Mouse (Mus musculus): ENCODE data around the gene Mx1. TPM values are rescaled to one million over a fixed set of nuclear protein-coding genes. Genes with fewer than 3 reads are reported as not detected.

Mx1 gene
- not detected in 2 replicates for polyA plus RNA-seq (2014; fragmentation: Nextera tagmentation; extraction: Ambion mirVana)

DNA sequence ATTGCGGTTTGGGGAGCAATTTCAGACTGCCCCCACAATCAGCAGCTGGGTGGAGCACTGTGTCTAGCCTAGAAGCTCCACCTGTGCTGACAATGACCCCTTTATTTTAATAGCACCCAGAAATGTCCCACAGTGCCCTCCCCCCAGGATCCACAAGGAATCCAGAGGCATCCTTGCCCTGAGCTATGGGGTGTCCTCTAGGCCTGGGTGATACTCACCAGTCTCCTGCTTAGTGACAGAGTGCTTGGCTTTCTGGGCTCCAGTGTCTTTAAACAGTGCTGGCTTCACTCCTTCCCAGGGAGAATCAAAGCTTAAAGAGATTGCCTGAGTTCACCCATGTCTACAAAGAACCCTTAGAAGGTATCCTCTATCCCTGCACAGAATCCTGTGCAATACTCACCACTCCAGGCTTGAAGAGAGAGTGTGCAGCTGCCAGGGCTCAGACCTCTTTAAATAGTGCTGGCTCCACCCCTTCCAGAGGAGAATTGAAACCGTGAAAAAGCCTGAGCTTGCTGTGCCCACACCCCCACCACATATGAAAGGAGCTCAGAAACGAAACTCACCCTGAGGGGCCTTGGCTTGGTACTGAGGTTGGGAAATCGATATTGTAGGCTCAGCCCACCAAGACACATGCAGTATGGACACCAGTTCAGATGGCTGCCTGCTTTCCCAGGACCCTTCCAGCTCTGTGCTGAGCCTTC is at the start of gene Mx1:
TSS of gene Mx1 (minus strand) at position 427 of the 701 bp plus-strand sequence.
- ATAC-seq (ENCODE audit: low read depth), result no peak
- 40% methylated on average over 4 of the region's 4 CpGs for WGBS
- H3K9ac ChIP-seq (replicated peaks; ENCODE audit: low read depth, low read length), result no peak within 1 kb of the TSS

DNA sequence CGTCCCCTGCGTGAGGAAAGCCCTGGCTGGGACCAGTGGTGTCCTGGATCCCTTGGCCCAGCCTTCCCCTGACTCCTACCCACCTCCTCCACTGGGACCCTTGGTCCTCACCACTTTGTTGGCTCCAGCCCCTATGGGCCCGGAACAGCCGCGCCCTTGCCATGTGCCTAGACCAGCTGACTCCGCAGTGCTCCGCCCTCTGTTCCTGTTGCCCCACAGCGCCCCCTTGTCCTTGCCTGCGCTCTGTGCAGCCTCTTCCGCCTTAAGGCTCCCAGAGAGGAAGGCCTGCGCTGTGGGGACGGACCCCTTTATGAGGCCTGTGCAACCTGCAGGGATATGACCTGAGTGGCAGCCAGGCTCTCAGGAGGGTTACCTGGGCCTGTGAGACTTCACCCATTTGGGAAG is 49.6 kb upstream of the Mx1 start:
- no peak overlapping the region for H3K4me2 ChIP-seq (ENCODE audit: low read depth, low read length)
- H3K27ac ChIP-seq (ENCODE audit: low read depth, low read length), result no peak overlapping the region
- H3K4me3 ChIP-seq (ENCODE audit: low read depth, low read length), result no peak overlapping the region
- H3K36me3 ChIP-seq (ENCODE audit: control insufficient read depth, insufficient read depth, low read length), result no peaks in the 10 kb centered on the region
- no peaks in the 10 kb centered on the region for H3K4me1 ChIP-seq (ENCODE audit: control insufficient read depth, insufficient read depth, low read length)
- ATAC-seq (ENCODE audit: low read depth), result no peak
- H3K9ac ChIP-seq (replicated peaks; ENCODE audit: low read depth, low read length), result no peak overlapping the region
- no peaks in the 10 kb centered on the region for H3K9me3 ChIP-seq (ENCODE audit: control insufficient read depth, low read length)
- H3K27me3 ChIP-seq (ENCODE audit: control insufficient read depth, insufficient read depth, low read length), result no peaks in the 10 kb centered on the region
- WGBS, result 85% methylated on average over 12 of the region's 12 CpGs

More for the DNA sequence above, at the start of gene Mx1:
- Histone ChIP-seq H3K4me1 (ENCODE audit: control insufficient read depth, insufficient read depth, low read length) (no peaks in the 10 kb centered on the region), H3K4me3 (ENCODE audit: low read depth, low read length) (no peak within 1 kb of the TSS), H3K36me3 (ENCODE audit: control insufficient read depth, insufficient read depth, low read length) (no peaks in the 10 kb centered on the region), H3K9me3 (ENCODE audit: control insufficient read depth, low read length) (no peaks in the 10 kb centered on the region), H3K4me2 (ENCODE audit: low read depth, low read length) (no peak within 1 kb of the TSS), H3K27me3 (ENCODE audit: control insufficient read depth, insufficient read depth, low read length) (no peaks in the 10 kb centered on the region), H3K27ac (ENCODE audit: low read depth, low read length) (no peak within 1 kb of the TSS)

DNA sequence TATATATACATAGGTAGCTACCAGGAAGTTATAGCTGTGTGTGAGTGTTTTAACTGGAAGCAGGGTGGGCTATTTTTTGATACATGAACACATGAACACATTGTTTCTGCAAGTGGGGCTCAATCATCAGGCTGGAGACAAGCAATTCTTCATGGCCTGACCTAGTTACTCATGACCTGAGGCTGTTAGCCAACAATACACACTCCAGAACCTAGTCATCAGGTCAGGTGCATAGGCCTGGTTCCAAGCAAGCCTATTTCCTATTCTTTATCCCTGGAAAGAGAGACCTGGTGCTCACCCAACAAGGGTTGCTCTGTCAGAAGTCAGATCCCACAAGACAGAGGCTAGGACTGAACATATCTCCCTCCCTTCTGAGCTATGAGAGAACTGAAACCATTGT is 48.8 kb upstream of the Mx1 start:
- H3K9me3 ChIP-seq (ENCODE audit: control insufficient read depth, low read length), result no peaks in the 10 kb centered on the region
- H3K27me3 ChIP-seq (ENCODE audit: control insufficient read depth, insufficient read depth, low read length), result no peaks in the 10 kb centered on the region
- H3K4me3 ChIP-seq (ENCODE audit: low read depth, low read length), result no peak overlapping the region
- H3K9ac ChIP-seq (replicated peaks; ENCODE audit: low read depth, low read length), result no peak overlapping the region
- no peaks in the 10 kb centered on the region for H3K36me3 ChIP-seq (ENCODE audit: control insufficient read depth, insufficient read depth, low read length)
- H3K4me2 ChIP-seq (ENCODE audit: low read depth, low read length), result no peak overlapping the region
- no peaks in the 10 kb centered on the region for H3K4me1 ChIP-seq (ENCODE audit: control insufficient read depth, insufficient read depth, low read length)
- H3K27ac ChIP-seq (ENCODE audit: low read depth, low read length), result no peak overlapping the region
- no peak for ATAC-seq (ENCODE audit: low read depth)

DNA sequence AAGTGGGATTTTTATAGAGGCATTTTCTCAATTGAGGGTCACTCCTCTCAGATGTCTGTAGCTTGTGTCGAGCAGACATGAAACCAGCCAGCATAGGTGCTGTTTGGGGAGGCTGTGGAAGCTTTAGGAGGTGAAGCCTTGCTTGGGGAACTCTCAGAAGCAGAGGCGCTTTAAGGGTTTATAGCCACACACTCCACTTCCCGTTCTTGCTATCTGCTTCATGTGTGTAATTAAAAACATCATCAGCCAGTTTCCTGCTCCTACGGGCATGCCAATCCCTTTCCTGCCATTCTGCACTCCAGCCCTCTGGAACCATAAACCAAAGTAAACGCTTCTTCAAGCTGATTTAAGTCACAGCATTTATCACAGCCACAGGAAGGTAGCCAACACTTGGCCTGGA is 48.1 kb upstream of the Mx1 start:
- H3K4me1 ChIP-seq (ENCODE audit: control insufficient read depth, insufficient read depth, low read length), result no peaks in the 10 kb centered on the region
- H3K4me3 ChIP-seq (ENCODE audit: low read depth, low read length), result no peak overlapping the region
- no peak overlapping the region for H3K4me2 ChIP-seq (ENCODE audit: low read depth, low read length)
- no peaks in the 10 kb centered on the region for H3K9me3 ChIP-seq (ENCODE audit: control insufficient read depth, low read length)
- no peak overlapping the region for H3K27ac ChIP-seq (ENCODE audit: low read depth, low read length)
- H3K9ac ChIP-seq (replicated peaks; ENCODE audit: low read depth, low read length), result no peak overlapping the region
- ATAC-seq (ENCODE audit: low read depth), result no peak
- 43% methylated on average over 5 of the region's 5 CpGs for WGBS
- H3K27me3 ChIP-seq (ENCODE audit: control insufficient read depth, insufficient read depth, low read length), result no peaks in the 10 kb centered on the region
- no peaks in the 10 kb centered on the region for H3K36me3 ChIP-seq (ENCODE audit: control insufficient read depth, insufficient read depth, low read length)

DNA sequence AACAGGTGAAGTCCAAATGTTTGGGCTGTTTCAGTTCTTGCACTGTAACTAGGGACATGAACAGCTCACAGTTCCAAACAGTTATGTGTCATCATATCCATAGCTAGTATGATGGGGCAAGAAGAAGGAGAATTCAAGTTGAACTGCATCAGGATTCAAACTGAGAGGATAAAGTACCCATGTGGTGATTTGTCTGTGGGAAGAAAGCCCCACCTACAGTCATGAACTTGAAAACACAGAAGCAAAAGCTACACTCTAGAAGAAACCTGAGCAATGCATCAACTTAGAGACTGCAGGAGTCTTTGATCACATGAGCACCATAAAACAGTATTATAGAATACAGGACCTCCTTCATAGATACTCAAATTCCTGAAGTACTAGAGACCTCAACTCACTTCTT is 45.1 kb upstream of the Mx1 start:
- Histone ChIP-seq H3K27ac (ENCODE audit: low read depth, low read length) (no peak overlapping the region), H3K4me3 (ENCODE audit: low read depth, low read length) (no peak overlapping the region), H3K4me2 (ENCODE audit: low read depth, low read length) (no peak overlapping the region), H3K4me1 (ENCODE audit: control insufficient read depth, insufficient read depth, low read length) (no peaks in the 10 kb centered on the region), H3K9me3 (ENCODE audit: control insufficient read depth, low read length) (no peaks in the 10 kb centered on the region), H3K9ac (replicated peaks; ENCODE audit: low read depth, low read length) (no peak overlapping the region), H3K27me3 (ENCODE audit: control insufficient read depth, insufficient read depth, low read length) (no peaks in the 10 kb centered on the region), H3K36me3 (ENCODE audit: control insufficient read depth, insufficient read depth, low read length) (no peaks in the 10 kb centered on the region)
- ATAC-seq (ENCODE audit: low read depth), result no peak

DNA sequence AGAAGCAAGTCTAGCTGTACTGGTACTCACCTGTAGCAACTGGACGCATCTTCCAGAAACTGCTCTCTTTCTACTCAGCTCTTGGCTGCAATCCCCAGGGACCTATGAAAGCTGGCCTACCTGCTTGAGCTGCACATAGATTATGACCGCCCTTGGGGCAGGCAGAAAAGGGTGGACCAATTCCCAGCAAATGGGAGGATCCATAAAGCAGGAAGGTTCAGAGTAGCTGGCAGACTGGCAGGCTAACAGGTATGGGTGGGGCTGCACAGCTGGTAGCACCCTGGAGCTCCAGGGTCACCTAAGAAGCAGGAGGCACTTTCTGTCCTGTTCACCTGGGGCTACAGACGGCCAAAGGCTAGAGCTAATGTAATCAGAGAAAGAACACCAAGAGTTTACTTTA is 42.1 kb upstream of the Mx1 start:
- WGBS, result 90% methylated on average over 3 of the region's 3 CpGs
- ATAC-seq (ENCODE audit: low read depth), result no peak
- no peak overlapping the region for H3K4me2 ChIP-seq (ENCODE audit: low read depth, low read length)

DNA sequence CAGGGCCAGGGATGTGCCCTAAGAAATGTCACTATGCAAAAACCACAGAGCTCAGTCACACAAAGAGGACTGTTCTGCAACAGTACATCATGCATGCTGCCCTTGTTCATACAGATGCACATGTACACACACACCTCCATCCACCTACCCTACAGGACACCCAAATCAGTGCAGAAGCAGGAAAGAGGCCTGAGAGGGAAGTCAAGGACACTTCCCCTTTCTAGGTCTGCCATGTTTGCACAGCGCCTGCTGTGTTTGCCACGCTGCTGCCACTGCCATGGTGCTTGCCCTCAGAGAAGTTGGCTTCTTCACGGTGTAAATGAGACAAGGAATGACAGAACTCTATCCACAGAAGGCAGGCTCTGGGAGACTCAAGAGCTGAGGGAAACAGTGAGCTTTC is 41.1 kb upstream of the Mx1 start:
- WGBS, result 83% methylated on average over 3 of the region's 3 CpGs
- no peak overlapping the region for H3K4me3 ChIP-seq (ENCODE audit: low read depth, low read length)
- H3K27ac ChIP-seq (ENCODE audit: low read depth, low read length), result no peak overlapping the region
- no peak for ATAC-seq (ENCODE audit: low read depth)
- H3K4me1 ChIP-seq (ENCODE audit: control insufficient read depth, insufficient read depth, low read length), result no peaks in the 10 kb centered on the region
- no peaks in the 10 kb centered on the region for H3K27me3 ChIP-seq (ENCODE audit: control insufficient read depth, insufficient read depth, low read length)
- no peak overlapping the region for H3K9ac ChIP-seq (replicated peaks; ENCODE audit: low read depth, low read length)
- H3K9me3 ChIP-seq (ENCODE audit: control insufficient read depth, low read length), result no peaks in the 10 kb centered on the region
- H3K4me2 ChIP-seq (ENCODE audit: low read depth, low read length), result no peak overlapping the region
- H3K36me3 ChIP-seq (ENCODE audit: control insufficient read depth, insufficient read depth, low read length), result no peaks in the 10 kb centered on the region

More for the DNA sequence above, 42.1 kb upstream of the Mx1 start:
- no peaks in the 10 kb centered on the region for H3K27me3 ChIP-seq (ENCODE audit: control insufficient read depth, insufficient read depth, low read length)
- no peak overlapping the region for H3K27ac ChIP-seq (ENCODE audit: low read depth, low read length)
- H3K36me3 ChIP-seq (ENCODE audit: control insufficient read depth, insufficient read depth, low read length), result no peaks in the 10 kb centered on the region
- H3K4me3 ChIP-seq (ENCODE audit: low read depth, low read length), result no peak overlapping the region
- H3K4me1 ChIP-seq (ENCODE audit: control insufficient read depth, insufficient read depth, low read length), result no peaks in the 10 kb centered on the region
- no peak overlapping the region for H3K9ac ChIP-seq (replicated peaks; ENCODE audit: low read depth, low read length)
- H3K9me3 ChIP-seq (ENCODE audit: control insufficient read depth, low read length), result no peaks in the 10 kb centered on the region

DNA sequence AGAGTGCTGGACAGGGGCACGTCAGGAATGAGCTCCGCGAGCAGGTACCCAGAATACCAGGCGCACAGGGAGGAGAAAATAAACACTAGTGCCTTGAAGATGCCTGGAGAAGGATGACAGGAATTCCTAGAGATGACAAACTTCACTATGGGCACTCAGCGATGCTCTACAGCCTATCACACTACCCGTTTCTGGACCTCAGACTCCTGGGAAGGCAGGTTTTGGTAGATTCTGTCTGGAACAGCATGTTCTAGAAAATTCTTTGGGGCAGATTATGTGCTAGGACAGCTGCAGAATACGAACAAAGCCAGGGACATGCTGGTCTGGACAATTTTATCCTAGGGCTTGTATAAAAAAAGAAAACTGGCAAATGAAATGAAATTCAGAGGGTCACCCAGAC is 38.2 kb upstream of the Mx1 start:
- H3K9ac ChIP-seq (replicated peaks; ENCODE audit: low read depth, low read length), result no peak overlapping the region
- no peak for ATAC-seq (ENCODE audit: low read depth)
- H3K4me1 ChIP-seq (ENCODE audit: control insufficient read depth, insufficient read depth, low read length), result no peaks in the 10 kb centered on the region
- H3K27me3 ChIP-seq (ENCODE audit: control insufficient read depth, insufficient read depth, low read length), result no peaks in the 10 kb centered on the region
- no peak overlapping the region for H3K4me2 ChIP-seq (ENCODE audit: low read depth, low read length)
- no peaks in the 10 kb centered on the region for H3K9me3 ChIP-seq (ENCODE audit: control insufficient read depth, low read length)
- no peaks in the 10 kb centered on the region for H3K36me3 ChIP-seq (ENCODE audit: control insufficient read depth, insufficient read depth, low read length)
- 94% methylated on average over 7 of the region's 7 CpGs for WGBS
- no peak overlapping the region for H3K27ac ChIP-seq (ENCODE audit: low read depth, low read length)
- H3K4me3 ChIP-seq (ENCODE audit: low read depth, low read length), result no peak overlapping the region

DNA sequence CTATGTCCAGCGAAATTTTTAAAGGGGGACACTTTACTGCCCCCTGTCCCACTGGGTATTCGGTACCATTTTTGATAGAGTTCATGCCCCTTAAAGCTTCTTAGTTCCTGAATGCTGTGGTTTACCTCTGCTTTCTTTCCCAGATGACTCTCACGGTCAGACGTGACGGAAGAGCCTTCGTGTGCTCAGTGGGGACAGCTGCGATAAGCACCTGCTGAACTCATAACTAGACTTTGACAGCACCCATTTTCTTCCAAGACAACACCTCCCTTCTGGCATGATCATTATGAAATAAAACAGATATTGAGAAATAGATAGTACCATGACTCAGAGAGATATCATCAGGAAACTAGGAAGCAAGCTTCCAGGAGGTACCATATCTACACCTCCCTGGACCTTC is 36.7 kb upstream of the Mx1 start:
- Histone ChIP-seq H3K9ac (replicated peaks; ENCODE audit: low read depth, low read length) (no peak overlapping the region), H3K36me3 (ENCODE audit: control insufficient read depth, insufficient read depth, low read length) (no peaks in the 10 kb centered on the region), H3K4me2 (ENCODE audit: low read depth, low read length) (no peak overlapping the region), H3K4me3 (ENCODE audit: low read depth, low read length) (no peak overlapping the region), H3K27me3 (ENCODE audit: control insufficient read depth, insufficient read depth, low read length) (no peaks in the 10 kb centered on the region), H3K27ac (ENCODE audit: low read depth, low read length) (no peak overlapping the region), H3K4me1 (ENCODE audit: control insufficient read depth, insufficient read depth, low read length) (no peaks in the 10 kb centered on the region), H3K9me3 (ENCODE audit: control insufficient read depth, low read length) (no peaks in the 10 kb centered on the region)
- WGBS, result 98% methylated on average over 7 of the region's 7 CpGs
- no peak for ATAC-seq (ENCODE audit: low read depth)
